Mouse (Mus musculus): ENCODE data around the gene Wdr45b. TPM values are rescaled to one million over a fixed set of nuclear protein-coding genes. Genes with fewer than 3 reads are reported as not detected.
"Not testable (repeated sequence)": the region's sequence is repeated elsewhere in the genome, so short reads cannot be mapped to it uniquely, and the experiment has no call there.

Wdr45b gene
- polyA plus RNA-seq, 1 experiment from 2014 or later = 108 TPM

DNA sequence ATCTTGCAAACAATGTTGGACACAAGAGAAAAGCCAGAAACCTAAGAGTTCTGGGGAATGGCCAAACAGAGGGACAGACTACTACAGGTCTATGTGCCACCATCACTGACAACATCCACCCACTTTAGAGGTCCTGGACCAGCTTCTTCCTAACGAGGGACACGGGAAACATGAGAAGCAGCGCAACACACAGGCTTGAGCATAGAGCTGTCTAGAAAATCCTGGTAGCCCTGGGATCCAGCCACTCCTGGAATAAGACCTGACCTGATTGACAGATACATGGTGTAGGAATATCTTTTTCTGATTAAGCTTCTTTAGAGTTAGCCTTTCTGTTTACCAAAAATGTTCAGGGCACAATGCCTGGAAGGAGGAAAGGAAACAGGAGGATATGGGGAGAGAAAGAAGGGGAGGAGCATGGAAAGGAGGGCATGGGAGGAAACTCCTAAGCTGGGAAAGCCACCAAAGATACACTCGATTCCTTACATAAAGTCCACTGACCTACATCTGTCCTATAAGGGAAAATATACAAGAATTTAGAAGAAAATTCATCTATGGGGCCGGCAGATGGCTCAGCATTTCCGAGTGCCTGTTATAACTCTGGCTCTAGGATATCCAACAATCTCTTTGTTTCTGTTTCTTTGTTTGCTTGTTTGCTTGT is 16.2 kb upstream of the Wdr45b start:
- Histone ChIP-seq H3K27me3 (replicated peaks; ENCODE audit: control insufficient read depth, insufficient read depth, low read length) (no peaks in the 10 kb centered on the region), H3K9me3 (ENCODE audit: control insufficient read depth, low read length) (no peaks in the 10 kb centered on the region), H3K4me1 (ENCODE audit: control insufficient read depth, insufficient read depth, low read length) (peaks cover 13% of the 10 kb centered on the region), H3K27ac (replicated peaks; ENCODE audit: low read depth, low read length) (no peak overlapping the region), H3K9ac (ENCODE audit: low read depth, low read length) (no peak overlapping the region), H3K4me3 (ENCODE audit: low read depth, low read length) (no peak overlapping the region), H3K4me2 (ENCODE audit: low read depth, low read length) (no peak overlapping the region), H3K36me3 (ENCODE audit: control insufficient read depth, insufficient read depth, low read length) (no peaks in the 10 kb centered on the region)
- ATAC-seq (ENCODE audit: low read depth) (no peak), DNase-seq (ENCODE audit: low spot score) (no peak)
- 78% methylated on average over 6 of the region's 6 CpGs for WGBS

- DNase-seq (ENCODE audit: low spot score) (no peak), ATAC-seq (ENCODE audit: low read depth) (no peak)
- Histone ChIP-seq H3K36me3 (ENCODE audit: control insufficient read depth, insufficient read depth, low read length) (no peaks in the 10 kb centered on the region), H3K4me2 (ENCODE audit: low read depth, low read length) (no peak overlapping the region), H3K27ac (replicated peaks; ENCODE audit: low read depth, low read length) (no peak overlapping the region), H3K9me3 (ENCODE audit: control insufficient read depth, low read length) (no peaks in the 10 kb centered on the region), H3K4me1 (ENCODE audit: control insufficient read depth, insufficient read depth, low read length) (peaks cover 13% of the 10 kb centered on the region), H3K27me3 (replicated peaks; ENCODE audit: control insufficient read depth, insufficient read depth, low read length) (no peaks in the 10 kb centered on the region), H3K4me3 (ENCODE audit: low read depth, low read length) (no peak overlapping the region), H3K9ac (ENCODE audit: low read depth, low read length) (no peak overlapping the region)
- WGBS = 64% methylated on average over 6 of the region's 6 CpGs
These were observed 15.4 kb upstream of the Wdr45b start for GRCm38 (mm10) chr11:121369622-121370021.

DNA sequence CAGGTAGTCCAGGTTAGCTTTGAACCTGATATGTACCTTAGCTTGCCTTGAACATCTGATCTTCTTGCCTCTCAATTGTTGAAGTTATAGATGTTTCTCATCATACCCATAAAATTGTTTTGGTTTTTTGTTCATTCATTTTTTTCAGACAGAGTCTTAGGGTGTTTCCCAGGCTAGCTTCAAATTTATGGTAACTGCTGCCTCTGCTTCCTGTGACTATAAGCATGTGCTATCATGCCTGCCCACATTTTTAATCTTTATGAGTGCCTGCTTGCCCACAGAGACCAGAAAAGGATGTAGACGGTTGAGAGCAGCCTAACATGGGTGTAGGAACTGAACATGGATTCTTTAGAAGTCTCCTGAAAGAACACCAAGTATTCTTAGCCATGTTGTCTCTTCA is 14.5 kb upstream of the Wdr45b start:
- no peak for DNase-seq (ENCODE audit: low spot score)
- H3K4me3 ChIP-seq (ENCODE audit: low read depth, low read length) = no peak overlapping the region
- peaks cover 13% of the 10 kb centered on the region for H3K4me1 ChIP-seq (ENCODE audit: control insufficient read depth, insufficient read depth, low read length)
- no peak for ATAC-seq (ENCODE audit: low read depth)
- no peaks in the 10 kb centered on the region for H3K36me3 ChIP-seq (ENCODE audit: control insufficient read depth, insufficient read depth, low read length)
- no peak overlapping the region for H3K27ac ChIP-seq (replicated peaks; ENCODE audit: low read depth, low read length)
- H3K27me3 ChIP-seq (replicated peaks; ENCODE audit: control insufficient read depth, insufficient read depth, low read length) = no peaks in the 10 kb centered on the region
- no peaks in the 10 kb centered on the region for H3K9me3 ChIP-seq (ENCODE audit: control insufficient read depth, low read length)
- WGBS = 73% methylated on average over 1 of the region's 1 CpGs
- no peak overlapping the region for H3K4me2 ChIP-seq (ENCODE audit: low read depth, low read length)
- no peak overlapping the region for H3K9ac ChIP-seq (ENCODE audit: low read depth, low read length)

DNA sequence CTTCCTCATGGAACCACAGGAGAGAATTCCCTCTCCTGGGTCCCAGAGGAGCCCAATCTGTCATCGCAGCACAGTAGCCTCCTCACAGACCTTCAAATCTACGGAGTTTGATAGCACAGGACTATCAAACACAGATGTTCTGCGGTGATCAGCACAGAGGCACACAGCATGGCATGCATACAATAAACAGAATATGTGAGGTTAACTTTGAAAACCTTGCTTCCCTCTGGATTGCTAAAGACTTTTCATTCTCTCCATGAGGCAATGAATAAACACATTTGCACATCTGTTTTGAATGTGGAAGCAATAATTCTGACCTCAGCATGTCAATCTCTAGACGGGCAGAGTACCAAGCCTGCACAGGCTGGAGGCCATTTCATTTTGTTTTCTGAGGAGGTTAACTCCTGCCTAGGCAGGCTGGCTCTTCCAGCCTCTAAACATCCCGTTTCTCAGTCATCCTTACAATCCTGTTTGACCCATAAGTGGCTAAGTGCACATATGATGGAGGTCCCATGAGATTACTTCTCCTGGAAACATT is 13.0 kb upstream of the Wdr45b start:
- no peaks in the 10 kb centered on the region for H3K27me3 ChIP-seq (replicated peaks; ENCODE audit: control insufficient read depth, insufficient read depth, low read length)
- 40% methylated on average over 5 of the region's 5 CpGs for WGBS
- peak; percentile 80 for DNase-seq (ENCODE audit: low spot score)
- peaks cover 13% of the 10 kb centered on the region for H3K4me1 ChIP-seq (ENCODE audit: control insufficient read depth, insufficient read depth, low read length)
- no peaks in the 10 kb centered on the region for H3K9me3 ChIP-seq (ENCODE audit: control insufficient read depth, low read length)
- ATAC-seq (ENCODE audit: low read depth) = peak; percentile 69
- H3K9ac ChIP-seq (ENCODE audit: low read depth, low read length) = no peak overlapping the region
- H3K27ac ChIP-seq (replicated peaks; ENCODE audit: low read depth, low read length) = peak overlapping the region; percentile 78
- no peaks in the 10 kb centered on the region for H3K36me3 ChIP-seq (ENCODE audit: control insufficient read depth, insufficient read depth, low read length)
- H3K4me2 ChIP-seq (ENCODE audit: low read depth, low read length) = peak overlapping the region; percentile 23
- no peak overlapping the region for H3K4me3 ChIP-seq (ENCODE audit: low read depth, low read length)

DNA sequence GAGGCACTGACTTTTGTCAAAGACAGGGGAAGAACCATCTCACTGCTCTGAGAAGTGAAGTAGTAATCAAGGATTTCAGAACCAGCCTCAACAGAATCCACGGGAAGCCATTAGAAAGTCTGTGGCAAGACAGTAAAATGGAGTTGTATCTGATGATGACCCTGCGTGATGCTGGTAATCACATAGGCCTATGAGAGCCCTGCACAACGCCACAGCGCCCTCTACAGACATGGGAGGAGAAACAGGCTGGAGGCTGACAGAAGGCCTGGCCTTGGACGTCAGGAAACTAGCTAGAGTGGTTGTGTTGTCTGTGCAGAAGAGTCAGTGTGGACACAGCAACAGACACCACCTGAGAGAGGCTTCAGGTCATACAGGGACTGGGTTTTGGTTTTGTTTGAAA is 8.0 kb upstream of the Wdr45b start:
- ATAC-seq (ENCODE audit: low read depth) = no peak
- no peaks in the 10 kb centered on the region for H3K9me3 ChIP-seq (ENCODE audit: control insufficient read depth, low read length)
- H3K27me3 ChIP-seq (replicated peaks; ENCODE audit: control insufficient read depth, insufficient read depth, low read length) = no peaks in the 10 kb centered on the region
- no peak for DNase-seq (ENCODE audit: low spot score)
- H3K27ac ChIP-seq (replicated peaks; ENCODE audit: low read depth, low read length) = no peak overlapping the region
- H3K9ac ChIP-seq (ENCODE audit: low read depth, low read length) = no peak overlapping the region
- H3K4me2 ChIP-seq (ENCODE audit: low read depth, low read length) = no peak overlapping the region
- 30% methylated on average over 5 of the region's 5 CpGs for WGBS
- H3K36me3 ChIP-seq (ENCODE audit: control insufficient read depth, insufficient read depth, low read length) = no peaks in the 10 kb centered on the region
- H3K4me1 ChIP-seq (ENCODE audit: control insufficient read depth, insufficient read depth, low read length) = peaks cover 9% of the 10 kb centered on the region
- no peak overlapping the region for H3K4me3 ChIP-seq (ENCODE audit: low read depth, low read length)

GRCm38 (mm10) chr11:121353326-121354090 is 737 bp downstream of the Wdr45b start:
- Histone ChIP-seq H3K27me3 (replicated peaks; ENCODE audit: control insufficient read depth, insufficient read depth, low read length) (no peaks in the 10 kb centered on the region), H3K27ac (replicated peaks; ENCODE audit: low read depth, low read length) (peak overlapping the region; percentile 89), H3K4me2 (ENCODE audit: low read depth, low read length) (peak overlapping the region; percentile 85), H3K4me3 (ENCODE audit: low read depth, low read length) (peak overlapping the region; percentile 87), H3K9ac (ENCODE audit: low read depth, low read length) (peak overlapping the region; percentile 95), H3K36me3 (ENCODE audit: control insufficient read depth, insufficient read depth, low read length) (peaks cover 11% of the 10 kb centered on the region; the same call in 1 of the 2 replicates), H3K9me3 (ENCODE audit: control insufficient read depth, low read length) (no peaks in the 10 kb centered on the region), H3K4me1 (ENCODE audit: control insufficient read depth, insufficient read depth, low read length) (peaks cover 10% of the 10 kb centered on the region)
- DNase-seq (ENCODE audit: low spot score) = peak; percentile 13
- ATAC-seq (ENCODE audit: low read depth) = no peak
- 3% methylated on average over 33 of the region's 41 CpGs for WGBS

DNA sequence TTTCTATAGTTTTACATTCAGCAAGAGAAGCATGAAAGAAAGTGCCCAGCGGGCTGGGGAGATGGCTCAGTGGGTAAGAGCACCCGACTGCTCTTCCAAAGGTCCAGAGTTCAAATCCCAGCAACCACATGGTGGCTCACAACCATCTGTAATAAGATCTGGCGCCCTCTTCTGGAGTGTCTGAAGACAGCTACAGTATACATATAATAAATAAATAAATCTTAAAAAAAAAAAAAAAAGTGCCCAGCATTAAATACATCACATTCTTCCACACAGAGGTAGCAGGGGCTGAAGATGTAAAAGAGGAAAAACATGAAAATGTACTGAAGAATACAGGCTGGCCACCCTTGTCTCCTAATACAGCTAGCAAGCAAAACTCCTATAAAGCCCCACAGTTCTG is 5.5 kb downstream of the Wdr45b start:
- not testable (repeated sequence) for H3K27me3 ChIP-seq (replicated peaks; ENCODE audit: control insufficient read depth, insufficient read depth, low read length); H3K4me1 ChIP-seq (ENCODE audit: control insufficient read depth, insufficient read depth, low read length); H3K27ac ChIP-seq (replicated peaks; ENCODE audit: low read depth, low read length); H3K4me3 ChIP-seq (ENCODE audit: low read depth, low read length); ATAC-seq (ENCODE audit: low read depth); H3K9ac ChIP-seq (ENCODE audit: low read depth, low read length); DNase-seq (ENCODE audit: low spot score); H3K4me2 ChIP-seq (ENCODE audit: low read depth, low read length); H3K9me3 ChIP-seq (ENCODE audit: control insufficient read depth, low read length)
- H3K36me3 ChIP-seq (ENCODE audit: control insufficient read depth, insufficient read depth, low read length) = peaks cover 42% of the 10 kb centered on the region; the same call in 1 of the 2 replicates
- WGBS = 79% methylated on average over 3 of the region's 3 CpGs

- Histone ChIP-seq H3K9ac (ENCODE audit: low read depth, low read length) (no peak overlapping the region), H3K4me1 (ENCODE audit: control insufficient read depth, insufficient read depth, low read length) (peaks cover 3% of the 10 kb centered on the region; the same call in 1 of the 2 replicates), H3K36me3 (ENCODE audit: control insufficient read depth, insufficient read depth, low read length) (peaks cover 42% of the 10 kb centered on the region; the same call in 1 of the 2 replicates), H3K27ac (replicated peaks; ENCODE audit: low read depth, low read length) (no peak overlapping the region), H3K27me3 (replicated peaks; ENCODE audit: control insufficient read depth, insufficient read depth, low read length) (no peaks in the 10 kb centered on the region), H3K4me3 (ENCODE audit: low read depth, low read length) (no peak overlapping the region), H3K9me3 (ENCODE audit: control insufficient read depth, low read length) (no peaks in the 10 kb centered on the region), H3K4me2 (ENCODE audit: low read depth, low read length) (no peak overlapping the region)
- 95% methylated on average over 2 of the region's 2 CpGs for WGBS
- no peak for DNase-seq (ENCODE audit: low spot score)
- no peak for ATAC-seq (ENCODE audit: low read depth)
These were observed 6.1 kb downstream of the Wdr45b start for GRCm38 (mm10) chr11:121348166-121348565.
